Mouse (Mus musculus): ENCODE measurements at regions not wholly inside any gene's neighbourhood (a gene's known extent, or its start where the extent isn't known, plus 50 kb on each side); places are given as distances from the start of the nearest gene placed in this dataset.
"Not testable (repeated sequence)": the region's sequence is repeated elsewhere in the genome, so short reads cannot be mapped to it uniquely, and the experiment has no call there.

DNA sequence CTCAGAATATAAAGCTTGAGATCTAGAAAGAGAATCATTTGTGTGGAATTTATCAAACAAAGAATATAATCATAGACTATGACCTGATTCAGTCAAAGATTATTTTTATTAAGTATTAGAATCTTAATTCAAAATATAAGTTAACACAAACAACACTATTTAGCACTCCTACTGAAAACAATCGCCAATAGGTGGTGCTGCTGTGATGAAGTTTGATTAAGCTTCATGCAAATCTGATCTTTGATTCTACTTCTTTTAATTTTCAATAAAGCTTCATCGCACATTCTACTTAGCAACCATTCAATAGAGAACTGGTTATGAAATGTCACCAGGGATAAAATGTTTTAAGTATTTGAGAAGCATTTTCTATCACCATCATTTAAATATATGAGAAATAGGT lies 1509.9 kb upstream of the Pcdh7 start:
- peak in 1 of 2 experiments; percentile 66 for DNase-seq (ENCODE audit: extremely low spot score in 1 of 2, low spot score in 1 of 2)

DNA sequence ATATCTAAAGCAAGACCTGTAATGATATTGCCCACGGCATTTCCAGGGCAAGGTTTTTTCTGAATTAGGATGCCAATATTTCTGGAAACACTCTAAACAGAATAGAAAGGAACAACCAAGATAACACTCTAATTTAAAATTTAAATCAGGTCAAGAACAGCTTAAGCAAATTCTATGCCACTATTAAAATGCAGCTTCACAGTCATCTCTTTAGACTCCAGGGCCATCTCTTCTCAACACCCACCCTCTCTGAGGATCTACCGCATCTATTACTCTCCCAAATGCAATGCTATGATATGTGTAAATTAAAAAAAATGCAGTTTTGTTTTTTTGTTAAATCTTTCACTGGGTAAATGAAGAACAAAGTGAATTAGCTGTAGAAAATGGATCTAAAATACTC lies 1501.9 kb upstream of the Pcdh7 start:
- DNase-seq (ENCODE audit: extremely low spot score in 1 of 2, low spot score in 1 of 2), result no peak

DNA sequence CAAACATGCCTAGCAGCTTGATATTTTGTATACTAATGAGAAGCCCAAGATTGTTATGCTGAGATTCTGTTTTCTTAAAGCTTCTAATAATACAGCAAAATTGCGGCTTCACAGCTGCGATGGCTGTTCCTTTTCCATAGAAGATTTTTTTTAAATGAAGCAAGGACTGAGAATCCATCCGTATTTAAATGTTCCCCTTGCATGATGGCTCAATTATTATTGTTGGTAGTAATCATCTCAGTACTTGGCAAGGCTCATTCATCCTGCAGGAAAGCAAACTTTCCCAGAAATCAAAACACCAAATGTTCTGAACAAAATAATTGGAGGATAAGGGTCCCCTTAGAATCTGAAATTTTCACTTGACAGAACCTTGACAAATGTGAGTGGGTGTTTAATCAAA lies 1451.6 kb upstream of the Pcdh7 start:
- no peak for DNase-seq (ENCODE audit: extremely low spot score in 1 of 2, low spot score in 1 of 2)

DNA sequence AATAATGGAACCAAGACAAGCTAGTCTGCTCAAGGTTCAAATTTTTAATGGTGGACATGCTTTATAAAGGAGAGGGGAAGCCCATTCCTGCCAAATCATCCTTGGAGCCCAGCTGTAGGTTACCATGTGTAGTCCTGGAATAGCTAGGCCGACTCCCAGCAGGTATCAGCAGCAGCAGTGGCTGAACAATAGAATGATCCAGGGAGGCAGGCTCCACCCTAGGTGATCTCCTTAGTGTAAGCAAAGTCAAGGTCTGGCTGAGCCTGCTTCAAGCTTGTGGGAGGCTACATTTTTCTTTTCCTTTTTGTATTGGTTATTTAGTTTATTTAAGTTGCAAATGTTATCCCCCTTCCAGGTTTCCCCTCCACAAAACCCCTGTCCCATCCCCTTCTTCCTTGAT lies 1426.1 kb upstream of the Pcdh7 start:
- DNase-seq (ENCODE audit: extremely low spot score in 1 of 2, low spot score in 1 of 2), result not testable (repeated sequence)
